Mouse (Mus musculus): Measurements from ENCODE around the gene H2-DMb2. TPM values are rescaled to one million over a fixed set of nuclear protein-coding genes. Genes with fewer than 3 reads are reported as not detected.

The H2-DMb2 gene
- total and polyA plus RNA-seq, 2 experiments from 2014 or later: 1.0 to 2.4 TPM

GRCm38 (mm10) chr17:34128264-34128937 lies 14.7 kb upstream of the H2-DMb2 start:
- H3K36me3 ChIP-seq (ENCODE audit: insufficient read depth): no peaks in the 10 kb centered on the region
- H3K27ac ChIP-seq (ENCODE audit: low read depth, low read length): peak overlapping the region; percentile 57
- peak; percentile 53 for TF ChIP-seq CTCF (IDR thresholded peaks at IDR 0.05; ENCODE audit: low read depth)
- no peaks in the 10 kb centered on the region for H3K27me3 ChIP-seq (ENCODE audit: insufficient read depth, low read length)
- 17% methylated on average over 13 of the region's 13 CpGs for WGBS
- peak overlapping the region; percentile 33 for H3K4me2 ChIP-seq (ENCODE audit: low read depth)
- peak overlapping the region; percentile 14; the same call in 1 of the 2 replicates for H3K9ac ChIP-seq
- no peak for DNase-seq
- H3K9me3 ChIP-seq (ENCODE audit: low read length): no peaks in the 10 kb centered on the region
- H3K4me1 ChIP-seq (ENCODE audit: insufficient read depth): 0 out of 2 replicates have a peak, but pooled peaks cover 5% of the 10 kb centered on the region
- H3K4me3 ChIP-seq (ENCODE audit: low read depth, low read length): no peak overlapping the region
- ATAC-seq: peak; percentile 76

- no peaks in the 10 kb centered on the region for H3K27me3 ChIP-seq (ENCODE audit: insufficient read depth, low read length)
- WGBS: 21% methylated on average over 18 of the region's 18 CpGs
- DNase-seq (no peak), ATAC-seq (peak; percentile 30; the same call in 1 of the 2 replicates)
- H3K36me3 ChIP-seq (ENCODE audit: insufficient read depth): no peaks in the 10 kb centered on the region
- no peaks in the 10 kb centered on the region for H3K9me3 ChIP-seq (ENCODE audit: low read length)
- H3K4me3 ChIP-seq (ENCODE audit: low read depth, low read length): no peak overlapping the region
- peak; percentile 39 for TF ChIP-seq CTCF (IDR thresholded peaks at IDR 0.05; ENCODE audit: low read depth)
- H3K27ac ChIP-seq (ENCODE audit: low read depth, low read length): peak overlapping the region; percentile 57
- H3K4me1 ChIP-seq (ENCODE audit: insufficient read depth): no peaks in the 10 kb centered on the region
- H3K4me2 ChIP-seq (ENCODE audit: low read depth): peak overlapping the region; percentile 33
- peak overlapping the region; percentile 14; the same call in 1 of the 2 replicates for H3K9ac ChIP-seq
These were observed 13.9 kb upstream of the H2-DMb2 start for GRCm38 (mm10) chr17:34128944-34129791.

- WGBS: 85% methylated on average over 19 of the region's 19 CpGs
- no peaks in the 10 kb centered on the region for H3K4me1 ChIP-seq (ENCODE audit: insufficient read depth)
- H3K27me3 ChIP-seq (ENCODE audit: insufficient read depth, low read length): no peaks in the 10 kb centered on the region
- H3K4me3 ChIP-seq (ENCODE audit: low read depth, low read length): no peak overlapping the region
- H3K36me3 ChIP-seq (ENCODE audit: insufficient read depth): no peaks in the 10 kb centered on the region
- no peak overlapping the region for H3K4me2 ChIP-seq (ENCODE audit: low read depth)
- no peak overlapping the region for H3K27ac ChIP-seq (ENCODE audit: low read depth, low read length)
- no peak for DNase-seq
- no peak for ATAC-seq
- no peak overlapping the region for H3K9ac ChIP-seq
- TF ChIP-seq CTCF (IDR thresholded peaks at IDR 0.05; ENCODE audit: low read depth): no peak
- no peaks in the 10 kb centered on the region for H3K9me3 ChIP-seq (ENCODE audit: low read length)
These were observed 12.8 kb upstream of the H2-DMb2 start for GRCm38 (mm10) chr17:34130073-34130947.

GRCm38 (mm10) chr17:34131911-34132310 lies 11.2 kb upstream of the H2-DMb2 start:
- 74% methylated on average over 7 of the region's 7 CpGs for WGBS
- Histone ChIP-seq H3K27me3 (ENCODE audit: insufficient read depth, low read length) (no peaks in the 10 kb centered on the region), H3K4me2 (ENCODE audit: low read depth) (no peak overlapping the region), H3K9me3 (ENCODE audit: low read length) (no peaks in the 10 kb centered on the region), H3K36me3 (ENCODE audit: insufficient read depth) (no peaks in the 10 kb centered on the region), H3K4me3 (ENCODE audit: low read depth, low read length) (no peak overlapping the region), H3K9ac (no peak overlapping the region), H3K27ac (ENCODE audit: low read depth, low read length) (no peak overlapping the region), H3K4me1 (ENCODE audit: insufficient read depth) (0 out of 2 replicates have a peak, but pooled peaks cover 5% of the 10 kb centered on the region)
- DNase-seq (no peak), ATAC-seq (no peak)
- no peak for TF ChIP-seq CTCF (IDR thresholded peaks at IDR 0.05; ENCODE audit: low read depth)

- no peaks in the 10 kb centered on the region for H3K9me3 ChIP-seq (ENCODE audit: low read length)
- no peaks in the 10 kb centered on the region for H3K36me3 ChIP-seq (ENCODE audit: insufficient read depth)
- H3K4me2 ChIP-seq (ENCODE audit: low read depth): no peak overlapping the region
- H3K27me3 ChIP-seq (ENCODE audit: insufficient read depth, low read length): peaks cover 2% of the 10 kb centered on the region; the same call in 1 of the 2 replicates
- no peak for ATAC-seq
- H3K4me3 ChIP-seq (ENCODE audit: low read depth, low read length): no peak overlapping the region
- 88% methylated on average over 11 of the region's 11 CpGs for WGBS
- peak; percentile 52 for TF ChIP-seq CTCF (IDR thresholded peaks at IDR 0.05; ENCODE audit: low read depth)
- 0 out of 2 replicates have a peak, but pooled peaks cover 5% of the 10 kb centered on the region for H3K4me1 ChIP-seq (ENCODE audit: insufficient read depth)
- DNase-seq: no peak
- H3K9ac ChIP-seq: no peak overlapping the region
- H3K27ac ChIP-seq (ENCODE audit: low read depth, low read length): no peak overlapping the region
These were observed 9.8 kb upstream of the H2-DMb2 start for GRCm38 (mm10) chr17:34133289-34133688.

GRCm38 (mm10) chr17:34134451-34134850 lies 8.7 kb upstream of the H2-DMb2 start:
- Histone ChIP-seq H3K27me3 (ENCODE audit: insufficient read depth, low read length) (peaks cover 14% of the 10 kb centered on the region), H3K9me3 (ENCODE audit: low read length) (no peaks in the 10 kb centered on the region), H3K36me3 (ENCODE audit: insufficient read depth) (no peaks in the 10 kb centered on the region), H3K9ac (no peak overlapping the region), H3K4me2 (ENCODE audit: low read depth) (no peak overlapping the region), H3K4me3 (ENCODE audit: low read depth, low read length) (no peak overlapping the region), H3K27ac (ENCODE audit: low read depth, low read length) (no peak overlapping the region), H3K4me1 (ENCODE audit: insufficient read depth) (0 out of 2 replicates have a peak, but pooled peaks cover 5% of the 10 kb centered on the region)
- DNase-seq (no peak), ATAC-seq (no peak)
- 83% methylated on average over 3 of the region's 3 CpGs for WGBS
- peak; percentile 16; the same call in 1 of the 2 replicates for TF ChIP-seq CTCF (IDR thresholded peaks at IDR 0.05; ENCODE audit: low read depth)

All from forebrain, postnatal 0 days (tissue).